Mouse (Mus musculus) thymus, adult 2 months (tissue): ENCODE results near the gene Sdc4.

Source experiments
- CTCF ChIP-seq: fragments of 200-500 bp; IDR thresholded peaks from 2 replicates; pipeline ENCODE4 v1.5.1; 2012; ENCODE audit warnings: mild to moderate bottlenecking, control low read depth, low read length, moderate library complexity, borderline replicate concordance; ENCODE audit not compliant: control insufficient read depth, poor library complexity, insufficient read depth; ENCODE audit errors: extremely low read depth
- POLR2A ChIP-seq: fragments of 200-500 bp; IDR thresholded peaks from 2 replicates; pipeline ENCODE4 v1.6.1; 2012; ENCODE audit warnings: mild to moderate bottlenecking, low read length, control low read depth, moderate library complexity; ENCODE audit not compliant: control insufficient read depth, poor library complexity, insufficient read depth; ENCODE audit errors: extremely low read depth

DNA sequence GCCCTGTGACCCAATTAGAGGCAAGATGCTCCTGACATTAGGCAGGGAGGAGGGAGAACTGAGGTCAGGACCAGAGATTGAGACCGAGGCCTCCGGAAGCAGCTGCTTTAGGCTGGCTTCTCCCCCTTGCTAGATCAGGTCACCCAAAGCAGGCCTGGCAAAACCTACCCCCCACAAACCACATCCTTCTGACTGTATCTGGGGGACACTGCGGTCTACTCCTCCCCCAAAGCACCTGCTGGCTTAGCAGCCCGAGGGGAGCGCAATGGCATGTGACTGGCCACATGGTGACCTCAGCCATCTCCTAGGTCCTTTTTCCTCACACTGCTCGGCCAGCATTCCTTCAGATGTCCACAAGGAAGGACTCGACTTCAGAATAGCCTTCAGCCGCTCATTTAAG lies 2.5 kb downstream of the Sdc4 start:
- peak; percentile 16; the same call in 1 of the 2 replicates for TF ChIP-seq CTCF
- 0 out of 2 replicates have a peak, but pooled peaks have one; percentile 21 for TF ChIP-seq POLR2A
